Mouse (Mus musculus): ENCODE measurements around the gene Pnmal1.
"Not testable (repeated sequence)": the region's sequence is repeated elsewhere in the genome, so short reads cannot be mapped to it uniquely, and the experiment has no call there.

Gene Pnmal1

GRCm38 (mm10) chr7:16953776-16954175 lies 5.7 kb upstream of the Pnmal1 start:
- not testable (repeated sequence) for DNase-seq

- no peak for DNase-seq
Observed at GRCm38 (mm10) chr7:16955712-16956111, 3.8 kb upstream of the Pnmal1 start.

- no peak for DNase-seq
Observed at GRCm38 (mm10) chr7:16956410-16957265, 2.8 kb upstream of the Pnmal1 start.

- no peak for DNase-seq
Observed at GRCm38 (mm10) chr7:16961678-16962077, 2.2 kb downstream of the Pnmal1 start.

- no peak for DNase-seq
Observed at GRCm38 (mm10) chr7:16968414-16968813, 8.9 kb downstream of the Pnmal1 start.

- DNase-seq = no peak
Observed at GRCm38 (mm10) chr7:16971160-16971559, 11.7 kb downstream of the Pnmal1 start.

- DNase-seq = no peak
Observed at GRCm38 (mm10) chr7:16974018-16974417, 14.5 kb downstream of the Pnmal1 start.

- no peak for DNase-seq
Observed at GRCm38 (mm10) chr7:16976298-16976697, 16.8 kb downstream of the Pnmal1 start.

- DNase-seq = no peak
Observed at GRCm38 (mm10) chr7:16978173-16978572, 18.7 kb downstream of the Pnmal1 start.

- no peak for DNase-seq
Observed at GRCm38 (mm10) chr7:16978593-16978992, 19.1 kb downstream of the Pnmal1 start.

GRCm38 (mm10) chr7:16980348-16980747 lies 20.9 kb downstream of the Pnmal1 start:
- DNase-seq = peak; percentile 59

- DNase-seq = peak; percentile 38
Observed at GRCm38 (mm10) chr7:16982859-16983568, 23.5 kb downstream of the Pnmal1 start, which contains the start of gene Gm42372. Gene Gm42372, plus strand, starts transcription at chr7:16983086.

GRCm38 (mm10) chr7:16987541-16988149 lies 28.2 kb downstream of the Pnmal1 start:
- no peak for DNase-seq

- DNase-seq = peak; percentile 65
Observed at GRCm38 (mm10) chr7:16988405-16988804, 28.9 kb downstream of the Pnmal1 start.

GRCm38 (mm10) chr7:16990006-16990744 lies 30.7 kb downstream of the Pnmal1 start:
- DNase-seq = no peak

- no peak for DNase-seq
Observed at GRCm38 (mm10) chr7:16991681-16992450, 32.4 kb downstream of the Pnmal1 start.

- no peak for DNase-seq
Observed at GRCm38 (mm10) chr7:16992451-16992807, 33.0 kb downstream of the Pnmal1 start, which contains the start of gene Ccdc8. Gene Ccdc8, plus strand, starts transcription at chr7:16992708.

GRCm38 (mm10) chr7:16993651-16994399 lies 34.3 kb downstream of the Pnmal1 start:
- DNase-seq = peak; percentile 88

GRCm38 (mm10) chr7:16994400-16994799 lies 34.9 kb downstream of the Pnmal1 start:
- no peak for DNase-seq

GRCm38 (mm10) chr7:16995345-16995744 lies 35.9 kb downstream of the Pnmal1 start:
- no peak for DNase-seq

GRCm38 (mm10) chr7:16999233-16999632 lies 39.8 kb downstream of the Pnmal1 start:
- DNase-seq = no peak
